Mouse (Mus musculus): ENCODE data around the gene Gal3st2c. TPM values are rescaled to one million over a fixed set of nuclear protein-coding genes. Genes with fewer than 3 reads are reported as not detected.

The Gal3st2c gene
- polyA plus RNA-seq, 1 experiment from 2014 or later, result not detected

DNA sequence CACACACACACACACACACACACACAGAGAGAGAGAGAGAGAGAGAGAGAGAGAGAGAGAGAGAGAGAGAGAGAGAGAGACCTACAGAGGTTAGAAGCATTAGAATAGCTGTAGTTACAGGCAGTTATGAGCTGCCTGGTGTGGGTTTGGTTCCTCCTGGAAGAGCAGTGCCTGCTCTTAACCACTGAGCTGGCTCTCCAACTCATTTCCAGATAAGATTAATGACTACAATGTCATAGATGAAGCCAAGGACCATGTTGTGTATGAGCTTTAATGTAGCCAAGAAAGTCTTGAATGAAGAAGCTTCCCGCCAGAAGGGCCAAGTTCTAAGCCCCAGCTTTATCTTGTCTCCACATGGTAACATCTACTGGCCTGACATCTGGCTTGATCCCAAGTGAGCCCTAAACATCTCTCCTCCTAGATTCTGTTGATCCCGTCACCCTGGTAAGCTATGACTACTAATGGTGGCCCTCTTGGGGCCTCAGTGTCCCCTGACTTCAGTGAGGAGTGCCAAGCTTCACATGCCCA is 42.8 kb downstream of the Gal3st2c start:
- Histone ChIP-seq H3K9me3 (ENCODE audit: control insufficient read depth, low read length) (no peaks in the 10 kb centered on the region), H3K4me2 (ENCODE audit: low read depth, low read length) (no peak overlapping the region), H3K4me1 (replicated peaks; ENCODE audit: control insufficient read depth, insufficient read depth, low read length) (peaks cover 7% of the 10 kb centered on the region), H3K36me3 (ENCODE audit: control insufficient read depth, insufficient read depth, low read length) (no peaks in the 10 kb centered on the region), H3K27me3 (ENCODE audit: control insufficient read depth, insufficient read depth, low read depth, low read length) (no peaks in the 10 kb centered on the region), H3K27ac (ENCODE audit: low read length) (no peak overlapping the region), H3K4me3 (ENCODE audit: low read length) (no peak overlapping the region), H3K9ac (ENCODE audit: low read length) (no peak overlapping the region)
- ATAC-seq (ENCODE audit: low read depth), result no peak
- 73% methylated on average over 2 of the region's 2 CpGs for WGBS

GRCm38 (mm10) chr1:94034984-94035743 is 44.9 kb downstream of the Gal3st2c start:
- 1% methylated on average over 25 of the region's 25 CpGs for WGBS
- H3K36me3 ChIP-seq (ENCODE audit: control insufficient read depth, insufficient read depth, low read length), result no peaks in the 10 kb centered on the region
- ATAC-seq (ENCODE audit: low read depth), result peak; percentile 95

DNA sequence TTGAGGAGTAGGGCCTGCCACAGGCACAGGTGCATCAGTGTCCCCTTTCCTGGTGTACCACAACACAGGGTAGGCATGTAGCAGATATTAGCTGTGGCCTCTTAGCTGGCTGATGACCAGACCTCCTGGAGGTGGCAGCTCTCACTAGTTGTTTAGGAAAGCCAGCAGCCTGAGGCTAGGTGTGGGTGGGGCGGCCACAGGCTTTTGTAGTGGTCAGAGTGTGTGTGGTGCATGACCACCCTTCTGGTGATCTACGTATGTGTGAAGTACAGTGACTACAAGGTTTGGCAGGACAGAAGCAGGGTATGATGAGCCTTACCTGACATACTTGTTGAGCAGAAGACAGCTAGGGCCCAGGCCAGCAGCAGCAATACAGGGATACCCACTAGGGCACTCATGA is 50.1 kb downstream of the Gal3st2c start:
- Histone ChIP-seq H3K27ac (ENCODE audit: low read length) (no peak overlapping the region), H3K4me2 (ENCODE audit: low read depth, low read length) (no peak overlapping the region), H3K9ac (ENCODE audit: low read length) (no peak overlapping the region), H3K9me3 (ENCODE audit: control insufficient read depth, low read length) (no peaks in the 10 kb centered on the region), H3K4me3 (ENCODE audit: low read length) (no peak overlapping the region), H3K36me3 (ENCODE audit: control insufficient read depth, insufficient read depth, low read length) (no peaks in the 10 kb centered on the region), H3K4me1 (replicated peaks; ENCODE audit: control insufficient read depth, insufficient read depth, low read length) (peaks cover 4% of the 10 kb centered on the region), H3K27me3 (ENCODE audit: control insufficient read depth, insufficient read depth, low read depth, low read length) (no peaks in the 10 kb centered on the region)
- 89% methylated on average over 2 of the region's 2 CpGs for WGBS
- no peak for ATAC-seq (ENCODE audit: low read depth)

More at GRCm38 (mm10) chr1:94034984-94035743, 44.9 kb downstream of the Gal3st2c start:
- Histone ChIP-seq H3K4me2 (ENCODE audit: low read depth, low read length) (peak overlapping the region; percentile 94), H3K4me3 (ENCODE audit: low read length) (peak overlapping the region; percentile 52), H3K9ac (ENCODE audit: low read length) (peak overlapping the region; percentile 64), H3K4me1 (replicated peaks; ENCODE audit: control insufficient read depth, insufficient read depth, low read length) (peaks cover 7% of the 10 kb centered on the region), H3K27ac (ENCODE audit: low read length) (peak overlapping the region; percentile 92), H3K9me3 (ENCODE audit: control insufficient read depth, low read length) (no peaks in the 10 kb centered on the region), H3K27me3 (ENCODE audit: control insufficient read depth, insufficient read depth, low read depth, low read length) (no peaks in the 10 kb centered on the region)

GRCm38 (mm10) chr1:94045559-94045958 is 55.2 kb downstream of the Gal3st2c start:
- Histone ChIP-seq H3K4me3 (ENCODE audit: low read length) (no peak overlapping the region), H3K27me3 (ENCODE audit: control insufficient read depth, insufficient read depth, low read depth, low read length) (no peaks in the 10 kb centered on the region), H3K4me1 (replicated peaks; ENCODE audit: control insufficient read depth, insufficient read depth, low read length) (no peaks in the 10 kb centered on the region), H3K4me2 (ENCODE audit: low read depth, low read length) (no peak overlapping the region), H3K27ac (ENCODE audit: low read length) (no peak overlapping the region), H3K9me3 (ENCODE audit: control insufficient read depth, low read length) (no peaks in the 10 kb centered on the region), H3K36me3 (ENCODE audit: control insufficient read depth, insufficient read depth, low read length) (no peaks in the 10 kb centered on the region), H3K9ac (ENCODE audit: low read length) (no peak overlapping the region)
- no peak for ATAC-seq (ENCODE audit: low read depth)
- WGBS, result 63% methylated on average over 3 of the region's 3 CpGs

DNA sequence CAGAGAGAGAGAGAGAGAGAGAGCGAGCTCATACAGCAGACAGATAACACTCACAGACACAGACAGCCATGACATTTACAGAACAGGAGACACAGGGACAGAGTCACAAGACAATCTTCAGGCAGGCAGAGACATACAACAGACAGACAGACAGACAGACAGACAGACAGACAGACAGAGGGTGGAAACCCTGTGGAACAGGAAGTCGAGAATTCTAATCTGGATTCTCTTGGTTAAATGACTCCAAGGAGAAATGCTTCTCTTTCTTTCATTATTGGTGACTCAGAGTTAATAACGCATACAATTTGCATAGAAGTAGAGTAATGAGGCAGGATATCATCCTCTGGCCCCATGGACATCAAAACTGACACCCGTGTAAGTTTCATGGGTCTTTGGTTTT is 56.2 kb downstream of the Gal3st2c start:
- Histone ChIP-seq H3K4me1 (replicated peaks; ENCODE audit: control insufficient read depth, insufficient read depth, low read length) (no peaks in the 10 kb centered on the region), H3K9me3 (ENCODE audit: control insufficient read depth, low read length) (no peaks in the 10 kb centered on the region), H3K36me3 (ENCODE audit: control insufficient read depth, insufficient read depth, low read length) (no peaks in the 10 kb centered on the region), H3K9ac (ENCODE audit: low read length) (no peak overlapping the region), H3K27me3 (ENCODE audit: control insufficient read depth, insufficient read depth, low read depth, low read length) (no peaks in the 10 kb centered on the region), H3K27ac (ENCODE audit: low read length) (no peak overlapping the region), H3K4me2 (ENCODE audit: low read depth, low read length) (no peak overlapping the region), H3K4me3 (ENCODE audit: low read length) (no peak overlapping the region)
- no peak for ATAC-seq (ENCODE audit: low read depth)
- 71% methylated on average over 4 of the region's 4 CpGs for WGBS

DNA sequence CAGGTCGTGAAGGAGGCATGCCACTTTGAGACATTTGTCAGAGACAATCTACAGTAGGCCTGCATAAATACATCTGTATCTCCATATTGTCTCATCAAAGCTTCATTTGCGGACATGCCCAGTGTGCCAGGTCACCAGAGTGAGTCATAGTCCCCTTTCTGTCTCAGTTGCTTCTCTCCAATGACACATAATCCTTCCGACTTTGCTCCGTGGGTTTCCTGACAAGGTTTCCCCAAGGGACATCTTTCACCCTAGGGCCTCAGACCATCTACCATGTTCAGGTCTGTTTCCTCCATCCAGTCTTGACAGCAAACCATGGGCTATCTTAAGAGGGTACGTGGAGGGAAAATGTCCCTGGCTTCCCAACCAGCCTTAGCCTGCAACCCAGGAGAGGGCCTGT is 60.8 kb downstream of the Gal3st2c start:
- Histone ChIP-seq H3K27ac (ENCODE audit: low read length) (no peak overlapping the region), H3K27me3 (ENCODE audit: control insufficient read depth, insufficient read depth, low read depth, low read length) (no peaks in the 10 kb centered on the region), H3K4me3 (ENCODE audit: low read length) (no peak overlapping the region), H3K4me2 (ENCODE audit: low read depth, low read length) (no peak overlapping the region), H3K4me1 (replicated peaks; ENCODE audit: control insufficient read depth, insufficient read depth, low read length) (no peaks in the 10 kb centered on the region), H3K36me3 (ENCODE audit: control insufficient read depth, insufficient read depth, low read length) (no peaks in the 10 kb centered on the region), H3K9ac (ENCODE audit: low read length) (no peak overlapping the region), H3K9me3 (ENCODE audit: control insufficient read depth, low read length) (no peaks in the 10 kb centered on the region)
- 81% methylated on average over 5 of the region's 5 CpGs for WGBS
- no peak for ATAC-seq (ENCODE audit: low read depth)

DNA sequence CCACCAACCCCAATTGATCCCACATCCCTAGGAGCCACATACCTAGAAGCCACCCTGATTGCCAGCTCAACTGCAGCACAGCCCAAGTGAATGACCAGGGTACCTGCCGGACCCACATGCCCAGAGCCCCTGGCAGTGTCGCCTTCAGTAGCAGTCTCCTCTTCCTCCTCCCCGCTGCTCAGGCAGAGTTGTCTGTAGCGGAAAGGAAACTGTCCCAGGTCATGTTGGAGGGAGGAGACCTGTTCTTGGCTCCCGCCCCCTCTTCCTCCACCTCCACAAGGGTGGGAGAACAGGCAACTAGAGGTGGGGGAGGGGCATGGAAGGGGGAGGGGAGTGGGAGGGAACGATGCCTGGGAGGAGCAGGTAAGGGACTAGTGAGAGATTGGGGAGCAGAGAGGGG is 62.1 kb downstream of the Gal3st2c start, which contains the start of gene Pdcd1:
Gene Pdcd1 (minus strand): TSS at position 181 of the 400 bp plus-strand sequence.
- H3K9me3 ChIP-seq (ENCODE audit: control insufficient read depth, low read length), result no peaks in the 10 kb centered on the region
- no peaks in the 10 kb centered on the region for H3K27me3 ChIP-seq (ENCODE audit: control insufficient read depth, insufficient read depth, low read depth, low read length)
- WGBS, result 51% methylated on average over 6 of the region's 6 CpGs

GRCm38 (mm10) chr1:94053530-94054216 is 63.4 kb downstream of the Gal3st2c start:
- no peak for ATAC-seq (ENCODE audit: low read depth)
- H3K4me2 ChIP-seq (ENCODE audit: low read depth, low read length), result no peak overlapping the region
- H3K4me3 ChIP-seq (ENCODE audit: low read length), result no peak overlapping the region
- no peaks in the 10 kb centered on the region for H3K36me3 ChIP-seq (ENCODE audit: control insufficient read depth, insufficient read depth, low read length)
- H3K9me3 ChIP-seq (ENCODE audit: control insufficient read depth, low read length), result no peaks in the 10 kb centered on the region
- H3K27me3 ChIP-seq (ENCODE audit: control insufficient read depth, insufficient read depth, low read depth, low read length), result no peaks in the 10 kb centered on the region
- no peak overlapping the region for H3K27ac ChIP-seq (ENCODE audit: low read length)
- no peak overlapping the region for H3K9ac ChIP-seq (ENCODE audit: low read length)
- no peaks in the 10 kb centered on the region for H3K4me1 ChIP-seq (replicated peaks; ENCODE audit: control insufficient read depth, insufficient read depth, low read length)
- 74% methylated on average over 7 of the region's 7 CpGs for WGBS

More for the DNA sequence above, 62.1 kb downstream of the Gal3st2c start, which contains the start of gene Pdcd1:
- H3K4me1 ChIP-seq (replicated peaks; ENCODE audit: control insufficient read depth, insufficient read depth, low read length), result no peaks in the 10 kb centered on the region
- no peak within 1 kb of the TSS for H3K9ac ChIP-seq (ENCODE audit: low read length)
- no peaks in the 10 kb centered on the region for H3K36me3 ChIP-seq (ENCODE audit: control insufficient read depth, insufficient read depth, low read length)
- no peak within 1 kb of the TSS for H3K27ac ChIP-seq (ENCODE audit: low read length)
- no peak within 1 kb of the TSS for H3K4me3 ChIP-seq (ENCODE audit: low read length)
- no peak within 1 kb of the TSS for H3K4me2 ChIP-seq (ENCODE audit: low read depth, low read length)
- ATAC-seq (ENCODE audit: low read depth), result no peak; the same call in 1 of the 2 replicates

DNA sequence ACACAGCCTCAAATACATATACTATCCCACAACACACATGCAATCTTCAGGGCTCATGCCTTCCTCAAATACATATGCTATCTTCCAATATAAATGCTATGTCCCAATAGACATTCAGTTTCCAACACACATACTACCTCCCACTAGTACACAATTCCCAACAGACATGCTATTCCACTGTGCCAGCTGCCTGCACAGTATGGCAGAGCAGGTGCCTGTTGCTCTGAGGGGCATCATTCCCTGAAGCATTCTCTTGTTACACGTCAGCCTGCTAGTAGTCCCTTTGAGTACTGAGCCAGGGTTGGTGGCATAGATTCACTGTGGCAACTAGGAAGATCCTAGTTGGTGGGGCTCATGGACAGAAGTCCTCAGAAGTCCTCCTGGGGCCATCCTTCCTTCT is 64.2 kb downstream of the Gal3st2c start:
- no peak overlapping the region for H3K4me2 ChIP-seq (ENCODE audit: low read depth, low read length)
- no peaks in the 10 kb centered on the region for H3K27me3 ChIP-seq (ENCODE audit: control insufficient read depth, insufficient read depth, low read depth, low read length)
- no peaks in the 10 kb centered on the region for H3K9me3 ChIP-seq (ENCODE audit: control insufficient read depth, low read length)
- H3K36me3 ChIP-seq (ENCODE audit: control insufficient read depth, insufficient read depth, low read length), result no peaks in the 10 kb centered on the region
- no peak overlapping the region for H3K27ac ChIP-seq (ENCODE audit: low read length)
- no peak for ATAC-seq (ENCODE audit: low read depth)
- no peaks in the 10 kb centered on the region for H3K4me1 ChIP-seq (replicated peaks; ENCODE audit: control insufficient read depth, insufficient read depth, low read length)
- H3K9ac ChIP-seq (ENCODE audit: low read length), result no peak overlapping the region
- WGBS, result 84% methylated on average over 1 of the region's 1 CpGs
- no peak overlapping the region for H3K4me3 ChIP-seq (ENCODE audit: low read length)
